Mouse (Mus musculus): ENCODE measurements around the gene Bicral.

The Bicral gene

DNA sequence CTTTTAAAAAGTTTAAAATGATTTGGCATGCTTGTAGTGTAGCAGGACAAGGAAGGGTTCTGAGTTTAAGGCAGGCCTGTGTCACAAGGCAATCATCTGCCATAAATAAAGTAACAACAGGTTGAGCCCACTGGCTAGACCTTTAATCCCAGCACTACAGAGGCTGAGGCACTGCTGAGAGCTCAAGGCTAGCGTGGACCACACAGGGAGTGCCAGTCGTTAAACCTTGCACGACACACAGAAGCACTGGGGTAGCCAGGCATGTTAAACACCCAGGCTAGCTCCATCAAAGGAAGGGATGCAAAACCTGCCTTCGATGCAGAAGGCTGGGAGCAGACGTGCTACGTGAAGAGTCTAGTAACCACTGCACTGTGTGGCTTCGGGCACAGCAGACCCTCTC, 14.6 kb downstream of the Bicral start:
- DNase-seq (ENCODE audit: low read depth, low spot score), result peak; percentile 64

DNA sequence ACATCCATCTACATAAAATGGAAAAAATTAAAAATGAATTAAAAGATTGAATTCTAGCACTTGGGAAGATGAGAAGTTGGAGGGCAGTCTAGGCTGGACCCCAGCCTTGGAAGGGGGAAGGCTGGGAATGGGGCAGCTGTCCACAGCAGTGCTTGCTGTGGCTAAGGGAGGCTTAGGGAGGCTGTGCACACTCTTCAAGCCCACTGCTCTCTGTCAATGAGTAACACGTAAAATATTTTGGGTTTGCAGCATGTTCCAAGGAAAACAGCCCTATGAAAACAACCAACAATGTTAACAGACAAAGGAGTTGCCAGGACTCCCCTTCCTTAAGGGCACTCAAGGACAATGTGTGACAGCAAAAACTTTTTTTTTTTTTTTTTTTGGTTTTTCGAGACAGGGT, 15.3 kb downstream of the Bicral start:
- DNase-seq (ENCODE audit: low read depth, low spot score), result no peak

DNA sequence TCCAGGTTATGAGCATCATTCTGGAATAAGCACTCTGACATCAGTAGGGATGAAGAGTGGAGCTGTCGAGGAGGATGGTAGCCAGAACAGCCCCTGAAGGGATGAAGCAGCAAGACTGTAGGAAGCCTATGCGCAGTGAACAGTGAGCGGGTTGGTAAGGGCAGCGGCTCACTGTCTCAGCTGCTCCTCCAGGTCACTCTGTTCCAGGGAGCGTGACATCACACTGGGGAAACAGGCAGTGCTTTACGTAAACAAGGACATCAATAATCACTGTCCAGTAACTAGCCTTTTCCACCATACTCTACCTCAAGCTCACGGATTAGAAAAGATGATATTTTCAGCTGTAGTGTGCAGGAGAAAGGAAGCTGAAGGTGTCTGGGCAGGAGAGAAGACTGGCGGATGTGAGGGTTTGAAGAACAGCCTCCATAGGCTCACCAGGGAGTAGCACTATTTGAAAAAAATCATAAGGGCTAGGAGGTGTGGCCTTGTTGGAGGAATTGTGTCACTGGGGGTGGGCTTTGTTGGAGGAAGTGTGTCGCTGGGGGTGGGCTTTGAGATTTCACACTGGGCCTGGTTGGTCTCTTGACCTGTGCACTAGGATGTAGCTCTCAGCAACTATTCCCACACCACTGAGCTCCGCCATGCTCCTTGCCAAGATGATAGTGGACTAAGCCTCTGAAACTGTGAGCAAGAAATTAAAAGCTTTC, 17.8 kb downstream of the Bicral start:
- peak; percentile 56 for DNase-seq (ENCODE audit: low read depth, low spot score)

DNA sequence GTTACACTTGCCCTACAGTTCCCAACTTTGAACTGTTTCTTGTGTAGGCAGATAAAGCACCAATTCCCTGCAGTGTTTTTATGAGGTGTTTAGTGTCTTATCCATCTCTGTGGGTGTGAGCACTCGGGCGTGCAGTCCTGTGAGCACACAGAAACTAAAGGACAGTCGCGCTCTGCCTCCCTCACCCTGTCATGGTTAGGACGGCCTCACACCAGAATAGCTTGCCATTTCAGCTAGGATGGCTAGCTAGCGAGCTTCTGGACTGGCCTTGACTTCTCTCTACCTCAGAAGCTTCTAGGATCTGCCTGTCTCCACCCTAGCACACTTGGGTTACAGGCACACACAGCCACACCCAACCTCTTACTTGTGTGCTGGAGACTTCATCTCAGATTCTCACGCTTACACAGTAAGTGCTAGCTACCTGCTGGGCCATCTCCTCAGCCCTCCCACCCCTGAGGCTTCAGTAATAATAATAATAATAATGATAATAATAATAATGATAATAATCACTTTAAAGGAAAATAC, 19.8 kb downstream of the Bicral start:
- no peak for DNase-seq (ENCODE audit: low read depth, low spot score)

DNA sequence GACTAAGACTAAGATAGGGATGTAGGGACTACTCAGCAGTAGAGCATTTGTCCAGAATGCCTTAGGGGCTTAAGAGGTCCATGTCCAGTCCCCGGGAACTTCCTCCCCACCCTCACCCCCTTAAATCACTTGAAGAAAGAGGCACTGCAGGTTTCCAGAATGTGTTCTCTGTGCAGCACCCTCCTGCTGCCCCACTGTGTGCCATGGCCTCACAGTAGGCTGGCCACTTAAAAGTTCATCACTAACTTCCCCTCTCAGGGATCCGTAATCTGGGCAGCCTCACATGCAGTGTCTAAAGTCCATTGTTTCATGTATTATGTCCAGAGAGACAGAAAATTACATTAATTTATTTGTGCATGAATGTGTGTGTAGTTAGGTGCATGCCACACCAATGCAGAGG, 20.4 kb downstream of the Bicral start:
- no peak for DNase-seq (ENCODE audit: low read depth, low spot score)

DNA sequence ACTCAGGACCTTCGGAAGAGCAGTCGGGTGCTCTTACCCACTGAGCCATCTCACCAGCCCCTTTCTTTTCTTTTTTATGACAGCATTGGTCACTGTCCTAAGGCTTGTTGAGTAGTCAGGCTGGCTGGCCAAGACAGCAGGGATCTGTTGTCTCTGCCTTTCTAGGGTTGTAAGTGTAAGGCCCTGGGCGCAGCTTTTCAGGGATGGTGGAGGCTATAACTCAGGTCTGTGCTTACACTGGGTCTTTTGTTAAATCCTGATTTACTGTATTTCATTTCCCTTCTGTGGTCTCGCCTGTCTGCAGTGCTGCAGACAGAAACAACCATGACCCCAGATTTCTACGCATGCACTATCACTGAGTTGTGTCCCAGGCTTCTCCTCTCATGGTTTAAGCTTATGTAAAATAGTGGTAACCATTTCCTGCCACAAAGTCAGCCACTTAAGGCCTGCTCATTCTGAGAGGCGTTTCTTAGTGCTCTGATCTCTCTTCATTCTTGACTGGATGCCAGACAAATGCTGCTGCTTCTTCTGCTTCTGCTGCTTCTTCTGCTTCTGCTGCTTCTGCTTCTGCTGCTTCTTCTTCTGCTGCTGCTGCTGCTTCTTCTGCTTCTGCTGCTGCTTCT, 23.1 kb downstream of the Bicral start:
- DNase-seq (ENCODE audit: low read depth, low spot score), result no peak

DNA sequence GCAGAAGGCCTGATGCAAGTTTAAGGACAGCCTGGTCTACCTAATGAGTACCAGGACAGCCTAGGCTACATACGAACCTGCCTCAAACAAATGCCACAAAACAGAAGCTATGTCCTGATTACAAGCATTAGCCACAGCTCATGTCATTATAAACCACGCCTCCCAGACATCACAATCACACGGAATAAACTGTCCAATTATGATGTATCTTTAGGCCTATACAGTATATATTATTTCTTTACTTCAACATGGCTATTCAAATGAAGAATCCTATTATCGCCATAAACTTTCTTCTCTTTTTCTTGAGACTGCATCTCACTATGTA, 25.3 kb downstream of the Bicral start:
- no peak for DNase-seq (ENCODE audit: low read depth, low spot score)

DNA sequence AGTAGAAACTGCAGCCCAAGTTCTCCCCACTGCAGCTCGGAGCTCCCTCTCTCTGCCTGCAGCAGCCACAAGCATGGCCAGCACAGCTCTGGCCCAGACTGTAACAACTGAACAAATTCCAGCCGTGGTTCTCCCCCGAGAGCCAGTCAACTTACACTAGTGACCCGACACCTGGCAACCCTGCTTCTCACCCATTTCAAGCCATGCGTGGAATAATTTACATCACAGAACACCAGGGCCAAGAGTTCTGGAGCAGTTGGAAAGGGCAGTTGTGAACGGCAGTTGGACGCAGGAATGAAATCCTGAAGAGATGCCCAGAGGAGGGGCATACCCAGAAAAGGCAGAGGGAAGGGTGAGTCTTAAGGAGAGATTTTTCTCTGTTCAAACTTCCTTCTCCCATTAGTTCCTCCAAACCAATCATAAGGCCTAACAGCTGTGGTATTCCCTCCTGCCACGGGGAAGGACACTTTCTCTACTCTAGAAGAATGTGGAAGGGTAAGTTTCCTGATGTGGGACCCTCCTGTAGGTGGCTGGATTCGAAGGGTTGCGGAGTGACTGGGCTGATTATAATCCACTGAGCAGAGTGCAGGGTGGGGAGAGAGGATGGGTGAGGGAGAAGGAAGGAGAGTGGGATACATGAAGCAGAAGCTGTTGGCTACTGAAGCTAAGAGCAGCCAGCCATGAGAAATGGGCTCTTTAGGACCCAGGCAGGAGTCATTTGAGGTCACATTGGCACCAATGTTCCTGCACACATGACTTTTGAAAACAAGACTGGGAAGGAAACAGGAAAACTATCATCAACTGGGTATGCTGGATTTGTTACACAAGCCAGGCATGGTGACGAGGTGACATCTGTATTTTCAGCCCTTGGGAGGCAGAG, 25.9 kb downstream of the Bicral start:
- no peak for DNase-seq (ENCODE audit: low read depth, low spot score)

DNA sequence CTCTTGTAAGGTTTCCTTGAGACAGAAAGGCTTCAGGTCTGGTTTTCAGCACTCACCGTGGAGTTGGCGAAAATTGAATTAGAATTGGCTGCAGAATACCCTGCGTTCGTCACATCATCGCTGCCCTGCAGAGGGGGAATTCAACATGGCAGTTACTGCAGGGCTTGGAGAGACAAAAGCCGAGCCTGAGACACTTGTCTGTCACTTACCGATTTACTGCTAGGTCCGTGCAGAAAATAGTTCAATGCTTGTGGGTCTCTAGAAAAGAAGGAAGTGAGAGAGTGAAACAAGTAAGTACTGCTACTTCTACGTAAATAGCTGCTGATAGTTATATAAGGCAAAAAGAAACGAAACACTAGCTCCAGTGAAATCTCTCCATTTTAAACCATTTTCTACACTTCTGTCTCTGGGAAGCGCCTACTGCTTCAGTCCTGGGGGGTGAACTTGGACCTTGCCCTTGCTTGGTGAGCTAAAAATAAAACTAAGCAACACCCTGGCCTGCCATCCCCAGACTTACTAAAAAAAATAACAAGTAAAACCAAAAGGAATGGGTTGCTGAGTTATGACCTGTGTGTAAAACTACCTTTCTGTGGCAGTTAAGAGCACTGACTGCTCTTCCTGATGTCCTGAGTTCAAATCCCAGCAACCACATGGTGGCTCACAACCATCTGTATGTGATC, 28.3 kb downstream of the Bicral start:
- DNase-seq (ENCODE audit: low read depth, low spot score), result no peak

DNA sequence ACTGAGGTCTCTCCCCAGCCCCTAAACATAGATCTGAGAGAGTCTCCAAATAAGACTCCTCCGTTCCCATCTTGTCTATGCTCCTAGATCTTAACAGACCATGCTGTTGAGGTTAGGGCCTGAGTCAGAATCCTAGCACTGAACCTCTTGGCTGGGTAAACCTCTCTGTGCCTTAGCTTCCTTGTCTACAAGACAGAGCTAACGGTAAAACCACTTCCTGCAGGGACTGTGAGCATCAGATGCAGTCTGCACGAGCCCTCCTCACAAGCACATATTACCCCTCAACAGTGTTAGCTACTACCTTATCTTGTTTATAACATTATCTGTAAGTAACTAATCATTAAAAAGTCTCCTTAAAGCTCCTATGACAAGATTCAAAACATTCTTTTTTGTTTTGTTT, 29.3 kb downstream of the Bicral start:
- no peak for DNase-seq (ENCODE audit: low read depth, low spot score)

DNA sequence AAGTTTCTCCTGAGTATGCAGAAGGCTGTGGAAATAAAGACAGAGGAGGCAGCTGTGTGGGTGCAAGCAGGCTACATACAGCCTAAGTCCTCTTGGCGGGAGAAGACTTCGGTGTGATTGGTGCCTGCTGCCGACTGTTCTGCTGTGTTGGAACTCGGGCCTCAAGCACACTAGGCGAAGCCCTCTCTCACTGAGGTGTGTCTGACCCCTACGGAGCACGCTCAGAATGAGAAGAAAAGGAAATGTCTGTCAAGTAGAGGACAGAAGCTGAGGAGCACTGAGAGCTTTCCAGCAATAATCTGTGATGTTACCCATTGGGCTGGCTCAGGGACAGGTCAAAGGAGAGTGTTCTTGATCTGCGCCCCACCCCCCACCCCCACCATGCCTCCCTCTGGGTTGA, 35.2 kb downstream of the Bicral start:
- DNase-seq (ENCODE audit: low read depth, low spot score), result peak; percentile 56

DNA sequence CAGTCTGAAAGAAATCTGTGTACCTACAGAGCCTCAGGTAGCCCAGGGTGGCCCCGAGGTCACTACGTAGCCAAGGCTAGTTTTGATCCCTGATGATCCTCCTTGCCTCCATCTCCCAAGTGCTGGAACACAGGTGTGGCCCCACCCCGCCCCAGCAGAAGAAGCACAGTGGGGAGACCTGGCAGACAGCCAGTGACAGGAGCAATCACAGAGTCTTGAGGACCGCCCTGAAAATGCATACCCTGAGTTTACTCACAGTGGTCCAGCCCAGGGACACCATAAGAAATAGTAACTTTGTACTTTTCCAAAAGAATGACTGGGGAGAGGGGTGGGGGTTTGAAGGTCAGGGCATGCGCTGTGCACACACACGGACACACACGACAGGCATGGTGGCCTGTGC, 37.7 kb downstream of the Bicral start:
- DNase-seq (ENCODE audit: low read depth, low spot score), result no peak

DNA sequence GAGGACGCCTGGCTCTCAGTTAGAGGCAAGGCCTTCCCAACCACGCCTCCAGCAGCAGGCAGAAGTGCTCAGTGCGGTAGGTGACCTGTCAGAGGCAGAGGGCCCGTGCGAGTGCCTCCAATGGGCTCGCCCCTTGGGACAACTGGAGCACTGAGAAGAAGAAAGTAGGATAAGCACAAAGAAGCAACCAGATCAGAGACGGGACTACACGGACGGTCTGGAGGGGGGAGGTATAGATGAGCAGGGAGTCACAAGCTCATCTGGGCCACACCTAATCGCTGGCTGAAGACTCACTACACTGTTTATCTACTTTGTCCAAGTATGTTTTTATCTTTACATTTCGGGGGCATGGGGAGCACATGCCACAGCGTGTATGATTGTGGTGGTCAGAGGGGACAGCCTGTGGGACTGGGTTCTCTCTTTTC, 40.5 kb downstream of the Bicral start:
- peak; percentile 82 for DNase-seq (ENCODE audit: low read depth, low spot score)

DNA sequence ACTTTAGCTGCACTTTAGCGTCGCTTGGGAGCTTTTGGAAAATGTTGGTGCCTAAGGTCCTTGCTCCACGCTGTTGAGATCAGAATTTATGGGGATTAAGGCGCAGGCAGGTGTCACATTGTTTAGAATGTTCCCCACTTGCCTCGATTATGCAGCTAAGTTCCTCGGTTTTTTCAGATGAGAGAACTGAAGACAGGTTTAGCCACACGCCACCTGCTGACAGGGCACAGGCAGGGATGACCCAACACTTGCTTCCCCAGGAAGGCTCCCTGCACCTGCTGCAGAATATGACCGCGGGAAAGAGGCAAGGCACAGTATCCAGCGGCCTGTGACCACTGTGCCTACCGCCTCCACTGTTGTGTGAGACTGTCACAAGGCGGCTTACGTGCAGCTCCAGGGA, 42.0 kb downstream of the Bicral start:
- DNase-seq (ENCODE audit: low read depth, low spot score), result peak; percentile 56

DNA sequence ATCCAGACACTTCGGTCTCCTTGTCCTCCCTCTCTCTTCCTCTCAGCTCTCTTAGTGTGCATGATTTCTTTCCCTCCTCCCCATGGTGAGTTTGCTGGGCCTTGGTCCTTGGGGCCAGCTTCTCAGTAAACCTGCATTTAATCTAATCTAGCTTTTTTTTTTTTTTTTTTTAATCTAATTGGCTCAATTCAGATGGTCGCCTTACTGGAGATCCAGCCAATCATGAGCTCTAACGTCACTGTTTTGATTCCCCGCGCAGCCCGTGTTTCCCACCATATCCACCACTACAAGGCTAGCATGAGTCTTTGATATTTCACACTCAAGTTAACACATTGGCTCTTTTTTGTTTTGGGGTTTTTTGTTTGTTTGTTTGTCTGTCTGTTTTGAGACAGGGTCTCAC, 43.8 kb downstream of the Bicral start:
- DNase-seq (ENCODE audit: low read depth, low spot score), result no peak

DNA sequence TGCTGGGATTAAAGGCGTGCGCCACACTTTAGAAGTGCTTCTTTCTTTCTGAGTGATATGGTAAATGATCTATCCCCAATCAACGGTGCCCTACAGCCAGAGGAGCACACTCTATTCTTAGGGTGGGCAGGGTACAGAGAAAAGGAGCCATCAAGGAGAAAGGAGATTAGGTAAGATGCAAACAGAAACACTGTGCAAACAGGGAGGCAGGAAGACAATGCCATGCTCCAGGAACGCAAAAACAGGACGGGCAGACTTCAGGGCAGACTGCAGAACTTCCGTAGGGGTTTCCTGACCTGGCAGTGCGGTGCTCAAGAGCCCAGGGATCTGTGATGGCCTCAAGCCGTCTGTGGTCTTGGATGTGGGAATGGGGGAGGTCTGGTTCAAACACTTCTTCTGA, 44.6 kb downstream of the Bicral start:
- peak; percentile 65 for DNase-seq (ENCODE audit: low read depth, low spot score)

DNA sequence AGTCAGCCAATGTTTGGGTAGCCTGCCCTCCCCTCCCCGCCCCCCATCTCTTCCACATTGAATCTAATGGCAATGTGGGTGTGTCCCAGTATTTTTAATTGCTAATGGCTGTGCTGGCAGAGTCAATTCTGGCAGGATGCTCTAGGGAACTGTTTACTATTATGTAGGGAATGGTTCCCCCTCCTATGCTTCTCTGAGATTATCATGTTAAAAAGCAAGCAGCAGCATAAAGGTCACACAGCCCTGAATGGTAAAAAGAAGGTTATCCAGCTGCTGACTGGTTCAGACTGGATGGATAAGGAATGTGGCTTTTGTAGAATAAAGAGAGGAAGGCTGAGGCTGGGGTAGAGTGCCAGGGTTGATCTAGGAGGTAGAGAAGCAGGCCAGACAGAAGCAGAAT, 45.8 kb downstream of the Bicral start:
- peak; percentile 96 for DNase-seq (ENCODE audit: low read depth, low spot score)

DNA sequence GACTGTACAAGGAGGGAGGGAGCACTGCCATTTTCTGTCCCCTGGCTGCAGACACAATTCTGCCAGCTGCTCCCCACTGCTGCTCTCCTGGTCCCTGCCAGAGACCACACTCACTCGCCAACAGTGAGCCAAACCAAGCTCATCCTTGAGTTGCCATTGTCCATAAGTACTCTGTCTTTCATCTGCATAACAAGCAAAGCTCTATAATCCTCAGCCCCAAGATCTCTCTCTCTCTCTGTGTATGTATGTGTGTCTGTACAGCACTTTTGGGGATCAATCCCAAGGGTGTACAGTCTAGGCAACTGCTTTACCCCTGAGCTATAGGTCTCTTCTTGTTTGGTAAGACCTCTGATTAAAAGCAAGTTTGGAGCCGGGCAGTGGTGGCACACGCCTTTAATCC, 47.6 kb downstream of the Bicral start:
- no peak for DNase-seq (ENCODE audit: low read depth, low spot score)

DNA sequence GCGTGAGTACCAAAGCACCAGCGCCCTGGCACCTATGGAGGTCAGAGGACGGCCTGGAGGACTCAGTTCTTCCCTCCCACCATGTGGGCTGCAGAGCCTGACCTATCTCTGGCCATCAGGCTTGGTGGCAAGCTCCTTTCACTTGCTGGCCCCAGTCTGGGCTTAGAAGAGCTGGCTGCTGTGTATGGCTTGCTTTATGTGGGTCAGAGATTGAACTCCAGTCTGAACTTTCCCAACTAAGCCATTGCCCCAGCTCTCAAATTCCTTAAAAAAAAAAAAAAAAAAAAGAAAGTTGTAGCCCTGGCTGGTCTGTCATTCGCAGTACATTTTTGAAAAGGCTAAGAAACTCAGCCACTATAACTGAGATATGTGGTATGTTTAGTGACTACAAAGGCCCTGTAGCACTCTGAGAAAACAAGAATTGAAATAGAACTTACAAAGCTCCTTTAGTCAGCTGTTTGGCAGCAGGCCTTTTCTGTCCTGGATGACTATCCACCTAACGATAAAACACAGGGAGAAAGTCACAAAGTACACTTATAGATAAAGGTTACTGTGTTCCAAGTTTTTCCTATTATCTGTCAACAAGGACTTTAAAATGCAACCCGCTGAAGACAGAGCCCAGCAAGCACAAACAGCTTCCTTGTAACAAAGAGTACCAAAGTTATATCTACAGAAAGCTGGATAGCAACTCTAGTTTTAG, 49.0 kb downstream of the Bicral start:
- no peak for DNase-seq (ENCODE audit: low read depth, low spot score)

DNA sequence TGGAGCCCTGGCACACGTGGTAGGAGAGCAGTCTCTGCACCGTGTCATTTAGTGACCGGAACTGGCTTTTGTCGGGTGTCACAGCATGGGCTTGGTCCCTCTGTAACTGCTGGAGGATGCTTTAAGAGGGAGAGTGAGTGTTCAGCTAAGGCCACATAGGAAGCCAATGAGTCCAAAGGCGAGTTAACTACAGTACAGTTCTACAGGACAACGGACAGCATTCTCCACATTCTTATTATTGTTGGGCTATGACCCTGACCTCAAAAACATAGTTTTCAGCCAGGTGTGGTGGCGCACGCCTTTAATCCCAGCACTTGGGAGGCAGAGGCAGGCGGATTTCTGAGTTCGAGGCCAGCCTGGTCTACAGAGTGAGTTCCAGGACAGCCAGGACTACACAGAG, 49.9 kb downstream of the Bicral start:
- DNase-seq (ENCODE audit: low read depth, low spot score), result peak; percentile 80

DNA sequence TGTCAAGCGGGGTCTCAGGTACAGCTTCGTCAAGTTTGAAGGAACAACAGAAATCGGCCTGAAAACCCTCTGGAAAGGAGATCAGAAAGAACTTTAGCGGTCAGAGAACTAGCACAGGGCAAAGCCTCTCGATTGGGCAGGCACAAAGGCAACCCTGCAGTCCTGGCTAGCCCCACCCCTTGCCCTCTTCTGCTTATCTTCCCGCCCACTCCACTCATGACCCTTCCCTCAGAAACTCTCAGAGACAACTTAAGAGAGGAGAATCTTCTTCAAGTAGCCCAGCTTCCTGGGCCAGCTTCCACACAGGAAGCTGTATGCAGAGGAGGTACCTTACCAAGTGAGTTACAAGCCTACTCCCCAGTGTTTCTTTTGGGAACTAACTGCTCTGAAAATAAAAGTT, 56.5 kb downstream of the Bicral start:
- peak; percentile 70 for DNase-seq (ENCODE audit: low read depth, low spot score)

Data from ZHBTc4 (cell line).